Mouse (Mus musculus): ENCODE data around the gene Dars.
A peak's percentile ranks its signal among the peaks of the same experiment; 100 is the strongest.

Gene Dars

DNA sequence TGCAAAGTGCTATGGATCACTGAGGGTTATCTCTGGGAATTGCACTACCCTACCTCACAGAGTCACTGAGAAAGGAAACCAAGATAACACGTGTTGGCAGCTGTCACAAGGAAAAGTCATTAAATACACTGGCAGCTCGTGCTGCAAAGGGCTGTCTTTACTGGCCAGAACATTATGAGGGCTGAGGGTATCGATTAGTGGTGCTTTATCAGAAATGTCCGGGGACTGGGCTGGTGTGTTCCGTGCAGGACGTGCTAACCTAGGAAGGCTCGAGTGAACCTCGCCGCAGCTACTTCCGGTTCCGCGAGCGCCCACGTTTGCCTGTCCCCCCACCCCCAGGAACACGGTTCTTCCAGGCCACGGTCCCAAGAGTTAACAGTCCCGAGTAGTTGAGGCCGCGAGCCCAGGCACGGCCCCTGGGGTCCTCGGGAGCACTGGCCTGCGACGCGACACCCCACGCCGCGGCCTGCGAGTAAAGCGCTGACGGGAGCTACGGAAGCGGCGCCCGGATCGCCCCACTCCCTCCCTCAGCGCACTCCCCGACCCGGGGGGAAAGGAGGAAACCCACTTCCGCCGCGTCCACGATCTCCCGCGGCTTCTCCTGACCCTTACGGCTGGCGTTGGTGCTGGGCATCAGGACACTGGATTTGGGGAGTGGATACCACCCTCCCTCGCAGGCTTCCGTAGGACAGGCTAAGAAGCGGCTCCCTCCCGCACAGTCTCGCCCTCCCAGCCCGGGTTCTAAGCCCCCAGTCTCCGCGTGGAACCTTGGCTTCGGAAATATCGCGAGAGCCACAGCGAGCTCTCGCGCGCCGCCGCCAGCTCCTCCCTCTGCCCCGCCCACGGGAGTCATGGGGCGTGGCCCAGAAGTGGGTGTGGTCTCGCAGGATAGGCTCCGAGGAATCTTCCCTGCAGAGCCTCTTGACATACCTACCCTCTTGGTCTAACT is at the start of gene Dars:
Gene Dars, minus strand, starts transcription at position 785 of the 949 bp plus-strand sequence.
- DNase-seq (ENCODE audit: low read depth, low spot score), result peak; percentile 91

DNA sequence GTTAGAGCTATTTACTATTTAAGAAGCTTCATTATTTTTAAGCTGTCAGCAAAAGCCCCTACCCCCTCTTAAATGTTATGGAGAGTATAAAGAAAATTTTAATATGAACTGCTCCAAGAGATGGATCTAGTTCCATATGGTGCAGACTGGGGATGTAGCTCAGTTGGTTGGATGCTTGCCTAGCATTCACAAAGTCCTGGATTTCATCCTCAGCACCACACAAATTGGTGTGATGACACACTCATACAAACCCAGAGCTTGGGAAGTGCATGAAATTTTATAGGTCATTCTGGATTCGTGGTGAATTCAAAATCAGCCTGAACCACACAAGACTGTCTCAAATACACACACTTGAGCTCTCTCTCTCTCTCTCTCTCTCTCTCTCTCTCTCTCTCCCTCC is 49.7 kb upstream of the Dars start:
- DNase-seq (ENCODE audit: low read depth, low spot score), result no peak

DNA sequence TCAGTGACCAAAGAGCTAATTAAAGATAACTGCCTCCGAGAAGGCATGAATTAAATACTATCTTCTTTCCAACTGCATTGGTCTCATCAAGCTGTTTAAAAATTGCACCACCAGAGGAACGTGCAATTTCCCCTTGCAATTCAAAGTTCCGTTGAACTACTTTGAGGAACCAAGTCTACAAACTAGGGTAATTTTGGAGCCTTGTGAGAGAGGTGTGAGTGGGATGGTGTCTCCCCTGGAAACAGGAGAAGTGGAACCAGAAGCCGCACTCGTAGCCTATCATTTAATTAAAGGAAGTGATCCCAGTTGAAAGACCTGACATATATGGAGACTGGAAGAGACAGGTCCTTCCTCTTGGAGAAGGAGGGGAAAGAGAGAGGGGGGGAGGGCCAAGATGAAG is 46.3 kb upstream of the Dars start:
- DNase-seq (ENCODE audit: low read depth, low spot score), result no peak

DNA sequence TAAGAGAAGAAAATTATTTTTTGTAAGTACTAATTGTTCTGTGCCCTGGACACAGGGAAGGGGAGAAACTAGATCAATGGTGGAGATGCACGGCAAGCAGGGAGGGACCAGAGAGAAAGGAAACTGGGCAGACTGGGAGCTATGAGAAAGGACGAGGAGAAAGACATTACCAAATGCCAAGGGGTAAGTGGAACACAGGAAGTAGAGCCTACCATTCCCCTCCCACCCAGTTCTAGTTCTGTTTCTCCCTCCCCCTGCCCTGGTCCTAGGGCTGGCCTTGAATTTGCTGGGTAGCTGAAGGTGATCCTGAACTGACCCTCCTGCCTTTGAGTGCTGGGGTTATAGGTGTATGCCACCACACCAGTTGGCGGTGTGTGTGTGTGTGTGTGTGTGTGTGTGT is 45.2 kb upstream of the Dars start:
- no peak for DNase-seq (ENCODE audit: low read depth, low spot score)

DNA sequence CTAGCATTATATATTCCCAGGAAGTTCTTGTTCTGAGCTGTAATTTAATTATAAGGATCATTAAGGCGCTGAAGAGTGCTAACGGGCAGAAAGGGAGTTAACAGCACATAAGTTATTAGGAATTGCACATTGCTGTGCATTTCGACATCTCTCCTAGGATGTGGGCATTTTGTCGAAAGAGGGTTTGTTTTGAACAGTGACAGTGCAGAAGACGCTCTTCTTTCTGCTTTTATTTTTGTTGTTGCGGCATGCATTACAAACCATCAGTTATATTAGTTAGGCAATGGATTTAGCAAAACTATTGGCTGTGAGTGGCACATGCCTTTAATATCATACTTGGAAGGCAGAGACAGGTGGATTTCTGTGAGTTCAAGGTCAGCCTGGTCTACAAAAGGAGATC is 43.6 kb upstream of the Dars start:
- no peak for DNase-seq (ENCODE audit: low read depth, low spot score)

DNA sequence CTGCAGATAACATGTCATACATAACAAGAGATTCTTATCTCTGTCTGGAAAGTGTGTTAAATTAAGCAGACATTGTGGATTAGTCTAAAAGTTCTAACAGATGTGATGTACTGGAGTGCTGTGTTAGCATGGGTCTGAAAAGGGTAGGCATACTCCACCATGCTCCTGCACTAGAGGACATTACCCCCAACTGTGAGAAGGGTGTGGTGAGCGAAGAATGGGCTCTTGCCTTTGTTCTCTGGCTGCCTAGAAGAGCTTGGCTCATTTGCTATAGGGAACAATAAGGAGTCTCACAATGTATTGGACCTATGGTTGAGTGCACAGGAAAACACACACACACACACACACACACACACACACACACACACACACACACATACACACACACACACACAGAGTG is 42.3 kb upstream of the Dars start:
- no peak for DNase-seq (ENCODE audit: low read depth, low spot score)

DNA sequence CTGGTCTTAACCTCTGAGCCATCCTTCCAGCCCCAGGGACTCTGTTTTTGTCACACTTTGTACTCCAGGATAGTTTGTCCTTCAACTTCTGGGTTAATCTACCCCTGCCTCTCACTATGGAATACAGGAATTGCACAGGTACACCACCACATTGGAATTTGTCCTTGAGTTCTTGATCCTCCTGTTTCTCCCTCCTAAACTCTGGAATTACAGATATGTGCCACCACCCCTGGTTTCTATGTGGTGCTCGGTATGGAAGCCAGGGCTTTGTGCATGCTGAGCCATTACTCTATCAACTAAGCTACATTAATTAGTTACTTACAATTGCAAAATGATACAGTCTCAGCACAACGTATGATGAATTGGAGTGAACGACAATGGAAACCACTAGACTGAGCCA is 41.8 kb upstream of the Dars start:
- DNase-seq (ENCODE audit: low read depth, low spot score), result no peak

DNA sequence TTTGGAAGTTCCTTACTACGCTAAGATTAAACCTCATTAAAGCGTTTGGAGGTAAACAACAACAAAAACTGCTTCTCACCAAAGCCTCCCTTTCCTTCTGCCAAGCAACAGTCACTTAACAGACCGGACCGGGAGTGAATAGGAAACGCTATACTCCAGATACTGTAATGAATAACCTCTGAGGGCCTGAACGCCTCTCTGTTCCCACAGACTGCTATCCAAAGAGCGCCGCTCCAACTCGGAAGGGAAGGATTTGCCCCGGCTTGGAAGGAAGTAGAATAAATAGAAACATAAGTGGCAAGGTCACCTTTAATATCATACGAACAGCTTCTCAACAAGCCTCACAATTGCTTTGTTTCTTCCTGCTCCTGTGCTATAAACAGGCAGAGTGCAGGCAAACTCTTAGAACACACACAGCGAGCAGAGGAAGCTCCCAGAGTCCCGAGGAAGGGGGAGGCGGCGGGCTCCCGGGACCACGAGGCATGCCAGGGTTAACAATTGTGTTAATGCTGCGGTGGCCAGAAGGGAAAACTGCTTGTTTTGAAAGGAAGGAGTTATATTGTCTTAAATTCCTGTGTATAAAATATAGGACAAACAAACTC is 39.8 kb upstream of the Dars start:
- no peak for DNase-seq (ENCODE audit: low read depth, low spot score)

DNA sequence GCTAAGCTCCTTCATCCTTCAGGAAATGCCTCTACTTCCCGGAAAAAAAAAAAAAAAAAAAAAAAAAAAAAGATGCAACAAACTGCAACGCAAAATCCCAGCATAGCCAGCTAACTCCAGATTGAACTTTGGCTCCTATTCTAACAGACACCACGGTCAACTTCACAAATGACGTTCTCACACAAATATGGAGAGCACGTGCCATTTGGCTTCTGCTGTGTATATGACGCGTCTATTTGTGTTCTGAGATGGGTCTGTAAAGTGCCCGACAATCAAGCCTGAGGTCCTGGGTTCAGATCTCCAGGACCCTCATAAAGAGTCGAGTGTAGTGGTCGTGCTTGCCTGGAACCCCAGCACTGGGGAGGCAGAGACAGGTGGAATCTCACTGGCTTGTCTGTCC is 39.1 kb upstream of the Dars start:
- no peak for DNase-seq (ENCODE audit: low read depth, low spot score)

DNA sequence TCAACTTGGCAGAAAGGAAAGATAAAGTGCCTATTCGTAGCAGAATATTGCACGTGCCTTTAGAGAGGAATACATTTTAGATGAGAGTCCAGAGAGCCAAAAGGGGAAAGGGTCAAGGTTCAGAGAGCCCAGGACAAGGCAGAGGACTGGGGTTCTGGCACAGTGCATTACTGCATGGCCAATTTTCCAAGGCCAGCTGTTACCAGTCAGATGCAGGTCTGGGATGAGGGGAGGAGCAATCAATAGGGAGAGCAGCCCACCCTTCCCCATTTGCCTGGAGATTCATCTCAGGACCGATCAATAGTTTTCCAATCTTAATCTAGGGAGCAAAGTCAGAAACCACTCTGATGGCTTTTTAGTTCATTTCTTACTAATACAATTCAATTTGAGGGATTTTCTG is 35.0 kb upstream of the Dars start:
- DNase-seq (ENCODE audit: low read depth, low spot score), result no peak

DNA sequence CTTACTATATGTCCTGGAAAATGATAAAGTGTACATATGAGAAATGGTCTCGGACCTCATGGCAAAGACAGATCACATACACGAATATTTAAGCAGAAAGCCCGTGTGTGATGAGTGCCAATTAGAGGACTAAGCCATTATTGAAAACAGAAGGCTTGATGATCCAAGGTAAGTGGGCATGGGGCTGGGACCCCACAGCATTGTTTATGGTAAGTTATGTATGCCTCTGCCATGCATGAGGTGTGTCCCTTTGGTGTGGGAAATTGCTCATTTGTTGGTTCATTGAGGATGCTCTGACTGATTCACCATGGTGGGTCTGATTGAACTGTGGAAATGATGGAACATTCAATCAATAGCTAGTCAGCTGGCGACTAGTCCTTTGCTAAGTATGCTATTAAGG is 34.0 kb upstream of the Dars start:
- no peak for DNase-seq (ENCODE audit: low read depth, low spot score)

DNA sequence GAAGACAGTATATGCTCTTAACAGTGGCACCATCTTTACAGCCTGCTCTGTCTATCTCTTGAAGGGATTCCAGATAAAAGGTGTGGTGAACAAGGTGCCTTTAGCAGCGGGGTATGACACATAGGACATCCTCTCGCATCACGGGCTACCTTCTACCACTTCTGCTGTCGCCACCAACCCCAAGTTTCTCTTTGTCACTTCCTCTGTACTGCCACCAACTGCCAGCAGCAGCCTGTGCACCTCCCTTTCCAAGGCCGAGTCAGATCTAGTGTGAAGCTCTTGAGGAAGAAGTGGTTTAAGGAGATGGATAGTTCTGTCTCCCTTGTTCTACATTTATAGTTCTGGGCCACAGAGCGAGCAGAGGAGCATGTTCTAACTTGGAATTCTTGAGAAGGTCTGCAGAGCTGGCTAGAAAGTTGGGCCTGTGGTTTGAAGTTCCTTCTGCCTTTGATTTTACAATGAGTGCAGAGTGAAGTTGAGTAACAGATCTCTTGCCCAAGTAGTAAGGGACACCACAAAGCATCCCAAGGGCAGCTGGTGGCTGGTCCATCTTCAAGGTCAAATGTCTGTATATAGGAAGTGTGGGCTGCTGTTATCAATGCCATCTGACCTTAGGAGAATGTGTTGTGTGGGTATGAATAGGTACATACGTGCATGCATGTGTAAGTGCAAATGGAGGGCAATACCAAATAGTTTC is 30.2 kb upstream of the Dars start:
- DNase-seq (ENCODE audit: low read depth, low spot score), result no peak

DNA sequence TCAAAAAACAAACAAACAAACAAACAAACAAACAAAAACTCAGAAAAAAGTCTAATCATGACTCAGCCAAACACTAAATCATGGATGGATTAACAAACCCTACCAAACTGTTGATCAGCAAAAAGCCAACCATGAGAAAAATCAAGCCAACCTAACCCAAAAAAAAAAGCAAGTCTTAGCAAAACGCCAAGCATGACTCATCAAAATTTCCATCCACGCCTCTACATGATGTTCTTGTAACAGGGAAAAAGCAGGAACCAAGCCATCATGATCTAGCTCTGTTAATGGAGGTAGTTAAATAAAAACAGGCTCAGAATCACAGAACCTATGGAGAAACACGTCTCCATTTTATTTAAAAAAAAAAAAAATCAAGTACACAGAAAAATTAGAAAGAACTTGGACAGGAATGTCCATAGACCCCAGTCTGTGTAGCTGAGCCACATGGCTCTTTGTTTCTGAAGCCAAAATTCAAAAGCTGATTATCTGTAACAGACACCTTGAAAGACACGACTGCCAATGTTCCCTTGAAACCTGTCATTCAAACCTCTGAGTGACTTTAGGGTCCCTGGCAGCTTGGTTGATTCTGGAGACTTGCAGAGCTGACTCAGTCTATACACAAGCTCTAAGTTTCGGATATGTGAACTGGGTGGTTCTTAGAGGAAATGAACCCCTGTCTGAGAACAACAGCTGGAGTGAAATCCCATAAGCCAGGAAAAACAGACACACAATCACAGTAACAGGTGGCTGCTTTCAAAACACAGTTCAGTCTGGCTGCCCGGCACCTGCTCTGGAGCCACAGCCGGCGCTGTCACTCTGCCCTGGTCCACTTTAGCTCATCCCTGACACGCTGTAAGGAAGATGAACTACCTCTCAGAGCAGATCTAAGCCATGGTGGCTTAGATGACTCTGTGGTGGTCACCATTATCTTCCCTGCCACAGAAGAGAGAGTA is 27.0 kb upstream of the Dars start:
- DNase-seq (ENCODE audit: low read depth, low spot score), result peak; percentile 57

DNA sequence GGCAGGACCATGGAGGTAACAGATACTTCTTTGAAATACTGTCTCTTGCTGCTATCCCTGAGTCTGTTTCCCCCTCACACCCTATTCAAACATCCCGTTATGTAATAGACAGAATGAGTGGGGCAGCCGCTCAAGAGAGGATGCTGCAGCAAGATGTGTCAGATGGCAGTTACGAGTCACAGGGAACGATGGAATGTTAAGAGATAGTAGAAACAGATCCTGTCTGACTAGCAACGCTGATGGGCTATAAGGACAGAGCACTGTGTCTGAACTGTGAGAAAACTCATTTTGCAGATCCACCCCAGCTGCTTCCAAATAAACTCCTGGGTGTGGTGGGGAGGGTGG is 23.9 kb upstream of the Dars start:
- DNase-seq (ENCODE audit: low read depth, low spot score), result no peak

DNA sequence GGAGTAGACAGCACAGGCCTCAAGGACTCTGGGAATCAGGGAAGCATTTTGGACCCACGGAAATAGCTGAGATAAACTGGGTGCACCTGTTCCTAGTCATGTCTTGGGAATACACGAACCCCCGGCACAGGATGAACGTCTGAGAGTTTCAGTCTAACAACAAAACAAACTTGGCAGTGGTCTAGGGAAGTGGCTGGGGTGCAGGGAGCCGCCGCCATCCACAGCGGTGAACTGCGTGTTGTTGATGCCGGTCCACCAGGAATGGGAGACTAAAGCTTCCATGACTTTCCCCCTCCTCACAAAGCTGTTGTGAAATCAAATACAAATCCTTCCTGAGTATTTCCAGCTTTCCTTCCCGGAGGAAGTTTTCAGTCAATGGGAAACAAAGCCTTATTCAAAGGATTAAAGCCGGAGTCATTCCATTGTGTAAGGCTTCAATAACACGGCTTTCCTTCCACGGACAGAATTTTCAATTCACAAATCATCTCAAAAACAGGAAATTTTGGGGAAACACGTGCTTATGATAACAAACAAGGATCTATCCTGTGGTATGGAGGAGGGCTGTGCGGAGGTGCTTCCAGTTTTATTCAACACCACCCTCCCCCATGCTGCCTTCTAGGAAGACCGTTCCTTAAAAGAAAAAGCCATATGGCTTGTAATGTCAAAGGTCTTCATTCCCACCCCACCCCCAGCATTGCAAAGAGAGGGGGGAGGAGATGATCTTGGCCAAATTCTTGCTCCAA is 23.4 kb upstream of the Dars start:
- DNase-seq (ENCODE audit: low read depth, low spot score), result no peak

DNA sequence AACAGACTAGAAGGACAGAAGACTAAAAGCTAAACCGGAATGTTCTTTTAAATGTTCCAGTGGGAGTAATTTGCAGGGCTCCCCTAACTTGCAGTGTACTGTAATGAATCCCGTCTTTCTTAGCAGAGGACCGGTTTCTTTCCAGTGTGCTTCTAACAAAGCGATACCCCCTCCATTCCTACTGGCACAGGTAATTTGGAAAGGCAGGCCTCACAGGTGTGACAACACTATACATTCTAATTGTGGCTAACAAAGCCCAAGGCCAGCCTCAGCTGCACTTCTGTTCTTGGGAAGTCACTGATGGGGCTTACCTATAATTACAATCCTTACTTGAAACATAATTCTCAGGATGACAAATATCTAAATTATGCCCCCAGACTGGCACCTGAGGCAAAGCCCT is 22.4 kb upstream of the Dars start:
- no peak for DNase-seq (ENCODE audit: low read depth, low spot score)

DNA sequence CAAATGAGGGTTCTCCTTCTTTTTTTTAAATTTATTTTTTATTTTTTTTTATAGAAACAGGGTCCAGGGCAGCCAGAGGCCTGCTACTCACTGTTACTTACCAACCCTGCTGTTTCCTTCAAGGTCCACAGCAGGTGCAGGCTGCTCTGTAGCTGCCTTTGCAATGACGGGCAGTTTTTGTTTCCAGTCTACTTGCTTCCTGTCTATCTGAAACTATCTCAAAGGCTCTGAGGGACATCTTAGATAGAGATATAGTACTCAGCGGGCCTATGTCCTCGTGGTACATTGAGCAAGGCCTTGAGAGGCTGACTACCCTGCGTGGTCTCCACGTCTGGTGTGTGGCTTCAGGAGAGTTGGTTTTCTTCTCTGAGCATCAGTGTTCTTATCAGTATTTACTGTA is 21.4 kb upstream of the Dars start:
- no peak for DNase-seq (ENCODE audit: low read depth, low spot score)

DNA sequence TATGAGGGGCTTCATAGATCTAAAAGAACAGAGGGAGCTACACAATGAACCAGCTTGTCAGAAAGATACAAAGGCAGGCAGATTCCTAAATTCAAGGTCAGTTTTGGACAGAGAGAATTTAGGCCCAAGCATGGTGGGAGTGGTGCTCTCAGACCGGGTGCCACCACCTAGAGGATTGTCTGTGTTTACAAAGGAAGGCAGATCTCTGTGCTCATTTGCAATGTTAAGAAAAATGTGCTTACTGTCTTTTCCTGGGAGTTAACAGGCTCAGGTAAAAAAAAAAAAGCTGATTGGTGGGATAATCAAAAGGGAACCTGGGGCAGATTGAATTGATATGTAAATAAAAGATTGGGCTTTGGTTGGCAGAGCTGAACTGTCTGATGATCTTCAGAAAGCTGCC is 20.1 kb upstream of the Dars start:
- no peak for DNase-seq (ENCODE audit: low read depth, low spot score)

DNA sequence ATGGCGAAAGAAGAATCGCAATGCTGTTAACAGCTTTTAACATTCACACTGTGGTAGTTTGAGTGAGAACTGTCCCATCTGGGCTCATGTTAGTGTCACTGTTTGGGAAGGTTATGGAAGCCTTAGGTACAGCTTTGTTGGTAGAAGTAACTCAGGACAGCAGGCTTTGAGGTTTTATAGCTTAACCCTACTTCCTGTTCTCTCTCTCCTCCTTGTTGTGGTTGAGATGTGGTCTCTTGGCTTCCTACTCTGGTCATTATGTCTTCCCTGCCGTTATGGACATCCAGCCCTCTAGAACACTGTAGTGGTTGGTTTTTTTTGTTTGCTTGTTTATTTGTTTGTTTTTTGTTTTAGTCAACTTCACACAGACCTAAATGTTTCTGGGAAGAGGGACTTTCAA is 18.8 kb upstream of the Dars start:
- DNase-seq (ENCODE audit: low read depth, low spot score), result no peak

DNA sequence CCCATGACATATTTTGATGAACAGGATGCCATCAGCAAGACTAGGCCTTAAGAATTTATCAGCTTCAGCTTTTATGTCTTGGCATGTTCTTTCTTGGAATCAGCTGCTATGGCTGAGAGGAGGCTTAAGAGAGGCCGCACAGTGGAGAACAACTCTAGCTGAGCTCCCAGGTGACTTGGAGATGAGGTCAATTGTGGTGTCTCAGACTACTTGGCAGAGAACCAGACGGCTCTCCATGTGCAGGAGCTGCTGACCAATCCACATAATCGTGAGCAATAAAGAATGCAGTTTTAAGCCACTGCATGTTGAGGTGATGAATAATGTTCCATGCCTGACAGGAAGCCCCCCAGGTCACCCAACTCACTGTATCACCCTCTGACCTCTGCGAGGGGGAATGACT is 18.4 kb upstream of the Dars start:
- no peak for DNase-seq (ENCODE audit: low read depth, low spot score)

DNA sequence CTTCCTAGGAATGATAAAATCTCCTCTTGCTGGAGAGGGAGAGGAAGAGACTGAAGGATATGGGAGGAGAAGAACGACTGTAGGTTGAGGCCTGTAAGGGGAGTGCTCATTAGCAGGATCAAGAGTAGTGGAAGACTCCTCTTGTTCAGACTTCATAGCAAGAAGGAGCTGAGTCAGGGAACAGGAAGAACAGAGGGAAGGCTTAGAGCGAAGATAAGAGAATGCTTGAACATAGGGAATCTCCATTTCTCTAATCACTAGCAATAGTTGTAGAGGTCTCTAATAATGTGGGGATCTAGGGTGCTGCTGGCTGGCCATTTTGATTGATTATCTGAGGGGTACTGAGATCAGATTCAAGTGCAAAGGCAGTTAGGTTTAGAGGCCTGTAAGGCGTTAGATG is 7.8 kb upstream of the Dars start:
- DNase-seq (ENCODE audit: low read depth, low spot score), result no peak

All from skeletal muscle tissue, adult 2 months (tissue).